Mouse (Mus musculus) left cerebral cortex, adult 2 months (tissue): ENCODE data around the gene Ndufc1. TPM values are rescaled to one million over a fixed set of nuclear protein-coding genes. Genes with fewer than 3 reads are reported as not detected.
"Not testable (repeated sequence)": the region's sequence is repeated elsewhere in the genome, so short reads cannot be mapped to it uniquely, and the experiment has no call there.

ENCODE experiments used
- DNase-seq, 2 experiments: peaks; one replicate each; pipeline ENCODE4 v3.0.0; 2021 to 2022; ENCODE audit warnings: low spot score in 2 of 2, mixed read lengths in 1 of 2; ENCODE audit errors: extremely low spot score in 1 of 2
- H3K27ac ChIP-seq: fragments of 200-600 bp; 2 replicates; pipeline ENCODE4 v1.8.1; 2022
- H3K4me3 ChIP-seq: fragments of 200-600 bp; 2 replicates; pipeline ENCODE4 v1.8.1; 2022
- CTCF ChIP-seq: fragments of 200-600 bp; IDR thresholded peaks from 2 replicates; pipeline ENCODE4 v1.8.1; 2022; ENCODE audit warnings: antibody characterized with exemption, mild to moderate bottlenecking, moderate library complexity
- intact Hi-C: fragments of 180-260 bp; cut with DNase I; formaldehyde crosslinking; loops from one replicate; pipeline ENCODE4 v1.15.1; 2025
- total RNA-seq, 2 experiments: library from RNA; stranded (reverse); gene quantifications; 2 replicates each; pipeline ENCODE4 v1.2.3; 2021

Ndufc1 gene
- total RNA-seq, 2 experiments from 2014 or later = 286 to 307 TPM

DNA sequence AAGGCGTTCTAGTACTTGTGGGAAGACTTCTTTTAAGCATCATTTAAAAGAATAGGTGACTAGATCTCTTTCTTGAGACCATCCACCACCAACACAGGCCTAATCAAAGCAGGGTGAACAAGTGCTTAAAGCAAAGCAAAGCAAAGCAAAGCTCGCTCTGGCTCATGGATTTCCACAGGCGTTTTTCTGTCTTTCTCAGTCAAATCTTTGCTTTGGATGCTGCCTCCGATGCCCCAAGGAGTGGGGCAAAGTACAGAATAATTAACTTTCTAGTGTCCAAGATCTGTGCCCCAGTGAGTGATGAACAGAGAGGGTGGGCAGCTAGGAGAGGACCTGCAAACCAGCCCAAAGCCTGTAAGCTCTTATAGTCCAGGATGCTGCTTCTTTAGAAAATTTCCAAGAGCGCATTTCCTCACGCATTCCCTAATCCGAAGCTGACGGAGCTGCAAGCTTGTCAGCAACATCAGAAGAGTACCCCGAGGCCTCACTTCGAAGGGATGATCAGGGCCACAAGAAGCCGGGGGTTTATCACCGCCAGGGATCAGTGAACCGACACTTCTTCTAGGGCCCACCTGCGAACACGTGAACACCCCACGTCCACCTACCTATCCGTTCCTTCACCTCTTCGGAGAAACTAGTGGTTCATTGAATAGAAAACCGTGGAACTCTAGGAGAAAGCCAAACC is 13.2 kb downstream of the Ndufc1 start:
- TF ChIP-seq CTCF = no peak
- DNase-seq = no peak
- H3K4me3 ChIP-seq = no peak overlapping the region
- intact Hi-C loops = no loop called here
- H3K27ac ChIP-seq = no peak overlapping the region

DNA sequence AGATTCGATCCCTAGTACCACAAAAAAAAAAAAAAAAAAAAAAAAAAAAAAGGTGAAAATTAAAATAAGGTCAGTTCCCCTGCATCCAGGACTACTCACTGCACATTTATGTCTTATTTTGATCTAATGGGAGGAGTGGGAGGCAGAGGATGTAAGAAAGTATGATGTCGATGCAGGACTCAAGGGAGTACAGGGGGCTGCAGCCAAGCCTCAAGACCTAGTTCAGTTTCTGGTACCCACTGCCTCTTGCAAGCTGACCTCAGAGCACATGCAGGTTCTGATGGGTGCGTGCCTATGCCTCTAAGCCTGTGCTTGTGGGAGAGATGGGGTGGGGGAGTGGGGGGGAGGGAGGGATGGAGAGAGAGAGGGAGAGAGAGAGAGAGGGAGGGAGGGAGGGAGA is 13.9 kb downstream of the Ndufc1 start:
- DNase-seq = no peak
- intact Hi-C loops = no loop called here
- Histone ChIP-seq H3K4me3 (no peak overlapping the region), H3K27ac (no peak overlapping the region)
- no peak for TF ChIP-seq CTCF

DNA sequence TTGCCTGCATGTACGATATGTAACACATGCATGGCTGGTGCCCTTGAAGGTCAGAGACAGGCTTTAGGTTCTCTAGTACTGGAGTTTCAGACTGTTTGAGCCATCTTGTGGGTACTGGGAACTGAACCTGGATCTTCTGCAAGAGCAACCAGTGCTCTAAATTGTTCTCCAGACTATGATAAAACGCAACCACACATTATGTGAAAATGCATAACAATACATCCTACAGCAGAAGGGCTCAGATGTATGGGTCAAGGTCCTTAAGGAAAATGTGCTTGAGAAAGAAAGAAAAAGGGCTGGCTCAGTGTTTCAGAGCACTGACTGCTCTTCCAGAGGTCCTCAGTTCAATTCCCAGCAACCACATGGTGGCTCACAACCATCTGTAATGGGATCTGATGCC is 15.1 kb downstream of the Ndufc1 start:
- intact Hi-C loops = no loop called here
- Histone ChIP-seq H3K27ac (no peak overlapping the region), H3K4me3 (no peak overlapping the region)
- no peak for DNase-seq
- no peak for TF ChIP-seq CTCF

DNA sequence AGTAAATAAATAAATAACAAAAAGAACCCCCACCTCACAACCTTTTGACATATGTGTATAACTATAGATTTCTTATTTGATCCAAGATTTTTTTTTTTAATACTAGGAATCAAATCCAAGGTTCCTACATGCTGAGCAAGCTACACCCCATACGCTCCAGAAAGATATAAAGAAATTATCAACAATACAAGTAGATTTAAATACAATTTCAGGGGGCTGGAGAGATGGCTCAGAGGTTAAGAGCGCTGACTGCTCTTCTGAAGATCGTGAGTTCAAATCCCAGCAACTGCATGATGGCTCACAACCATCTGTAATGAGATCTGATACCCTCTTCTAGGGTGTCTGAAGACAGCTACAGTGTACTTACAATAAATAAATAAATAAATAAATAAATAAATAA is 15.8 kb downstream of the Ndufc1 start:
- H3K4me3 ChIP-seq, DNase-seq, H3K27ac ChIP-seq, intact Hi-C loops: not testable (repeated sequence)

DNA sequence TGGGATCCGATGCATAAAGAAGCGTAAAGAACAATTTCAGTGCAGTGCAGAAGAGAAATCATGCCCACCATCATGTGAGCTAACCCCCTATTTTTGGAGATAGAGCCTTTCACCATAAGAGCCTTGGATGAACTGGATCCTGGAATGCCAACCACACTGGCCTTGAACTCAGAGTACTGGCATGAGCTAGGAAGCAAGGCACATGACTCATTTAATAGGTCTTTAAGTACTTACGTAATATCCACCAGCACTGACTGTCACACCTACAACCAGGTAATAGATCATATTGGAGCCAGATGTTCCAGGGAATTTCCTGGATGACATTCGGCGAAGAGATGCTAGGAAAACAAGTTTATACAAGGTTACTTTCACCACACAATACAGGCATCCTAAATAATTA is 17.2 kb downstream of the Ndufc1 start:
- TF ChIP-seq CTCF = no peak
- intact Hi-C loops = no loop called here

DNA sequence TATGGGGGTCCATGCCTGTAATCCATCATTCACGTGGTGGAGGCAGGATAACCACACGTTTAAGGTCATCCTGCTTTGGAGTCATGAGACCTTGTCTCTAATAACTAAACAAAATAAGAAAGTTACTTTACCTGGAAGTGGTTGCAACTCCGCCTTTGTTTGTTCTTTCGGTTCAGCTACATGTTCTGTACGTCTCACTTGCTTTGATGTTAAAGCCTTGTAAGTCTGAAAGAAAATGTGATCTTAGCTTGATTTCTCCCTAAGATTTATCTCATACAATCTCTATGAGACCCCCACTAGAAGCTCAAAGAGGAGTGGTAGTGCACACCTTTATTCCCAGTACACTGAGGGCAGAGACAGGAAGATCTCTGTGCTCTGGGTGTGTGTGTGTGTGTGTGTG is 17.7 kb downstream of the Ndufc1 start:
- no peak for DNase-seq
- intact Hi-C loops = no loop called here
- no peak for TF ChIP-seq CTCF
- Histone ChIP-seq H3K4me3 (no peak overlapping the region), H3K27ac (no peak overlapping the region)

More for the DNA sequence above, 17.2 kb downstream of the Ndufc1 start:
- DNase-seq = no peak
- Histone ChIP-seq H3K27ac (no peak overlapping the region), H3K4me3 (no peak overlapping the region)

DNA sequence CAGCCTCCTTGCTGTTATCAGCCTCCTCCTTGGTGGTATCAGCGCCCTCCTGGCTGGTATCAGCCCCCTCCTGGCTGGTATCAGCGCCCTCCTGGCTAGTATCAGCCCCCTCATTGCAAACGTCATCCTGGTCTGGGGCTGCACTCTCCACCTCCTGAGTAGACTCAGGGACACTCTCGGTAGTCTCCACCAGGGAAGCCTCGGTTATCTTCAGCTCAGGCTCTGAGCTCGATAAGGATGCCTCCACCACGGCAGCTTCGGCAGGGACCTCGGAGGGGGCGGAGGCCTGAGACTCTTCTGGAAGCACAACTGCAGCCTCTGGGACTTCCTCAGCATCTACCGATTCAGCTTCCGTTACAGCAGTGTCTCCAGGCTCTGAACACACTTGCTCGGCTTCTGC is 19.9 kb downstream of the Ndufc1 start:
- Histone ChIP-seq H3K4me3 (no peak overlapping the region), H3K27ac (no peak overlapping the region)
- intact Hi-C loops = no loop called here
- DNase-seq = no peak
- TF ChIP-seq CTCF = no peak

DNA sequence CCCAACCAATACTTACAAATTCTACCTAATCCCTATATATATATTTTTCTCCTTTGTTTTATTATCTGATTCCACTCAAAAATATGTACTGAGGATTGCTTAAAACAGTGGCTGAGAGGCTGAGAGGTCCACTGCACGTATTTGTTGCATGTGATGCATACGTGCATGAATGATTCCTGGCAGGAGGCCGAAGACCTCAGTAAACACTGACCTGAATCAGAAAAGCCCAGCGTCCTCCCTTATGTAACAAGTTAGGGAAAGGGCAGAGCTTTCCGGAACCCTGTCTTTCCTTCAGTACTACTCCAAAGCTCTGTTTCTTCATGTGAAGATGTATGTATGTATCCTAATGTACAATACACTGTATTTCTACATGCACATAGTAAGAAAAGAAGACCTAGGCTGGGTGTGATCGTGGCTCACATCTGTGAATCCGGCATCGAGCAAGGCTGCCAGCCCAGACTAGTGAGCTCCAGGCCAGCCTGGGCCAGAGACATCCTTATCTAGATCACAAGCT is 20.9 kb downstream of the Ndufc1 start:
- no peak overlapping the region for H3K4me3 ChIP-seq
- H3K27ac ChIP-seq = no peak overlapping the region
- no peak for DNase-seq
- intact Hi-C loops = no loop called here
- TF ChIP-seq CTCF = no peak

DNA sequence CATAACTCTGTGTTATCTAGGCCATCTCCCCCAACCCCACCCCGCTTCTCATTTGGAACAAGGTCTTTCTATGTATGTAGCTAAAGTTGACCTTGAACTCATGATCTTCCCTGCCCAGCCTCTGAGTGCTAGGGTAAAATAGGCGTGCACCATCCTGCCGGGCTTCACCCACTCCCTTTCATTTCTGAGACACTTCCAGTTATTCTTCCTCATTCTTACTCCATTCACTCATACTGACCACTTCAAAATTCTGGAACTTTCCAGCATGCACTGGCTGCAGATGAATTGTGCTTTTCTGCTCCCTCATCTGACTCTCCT is 21.7 kb downstream of the Ndufc1 start:
- intact Hi-C loops = no loop called here
- no peak for DNase-seq
- Histone ChIP-seq H3K27ac (no peak overlapping the region), H3K4me3 (no peak overlapping the region)
- TF ChIP-seq CTCF = no peak

DNA sequence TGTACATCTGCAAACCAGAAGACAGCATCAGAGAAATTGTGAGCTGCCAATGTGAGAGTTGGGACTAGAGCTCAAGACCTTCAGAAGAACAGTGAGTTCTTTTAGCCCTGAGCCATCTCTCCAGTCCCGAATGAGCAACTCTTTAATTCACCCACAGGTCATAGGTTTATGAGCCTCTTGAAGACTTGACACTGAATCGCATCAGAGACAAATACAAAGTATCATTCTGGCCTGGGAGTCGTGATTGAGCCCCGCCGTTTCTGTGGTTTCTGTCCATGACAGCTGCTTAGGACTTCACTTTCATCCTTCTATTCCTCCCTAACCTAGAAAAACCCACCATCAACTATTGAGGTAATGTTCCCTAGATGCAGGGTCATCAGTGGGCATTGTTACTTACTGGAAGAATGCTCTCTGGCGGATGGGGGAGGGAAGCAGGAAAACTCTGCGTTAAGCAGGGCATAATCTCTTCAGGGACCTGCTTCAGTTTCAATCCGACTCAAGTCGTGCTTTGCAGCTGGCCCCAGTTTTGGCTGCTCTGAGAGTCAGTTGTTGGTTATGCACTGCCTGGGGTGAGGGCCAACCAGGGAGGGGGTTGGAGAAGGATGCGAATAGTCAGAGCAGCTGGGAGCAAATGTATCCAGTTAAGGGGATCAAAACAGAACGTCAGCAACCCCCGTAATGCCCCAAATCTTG is 22.2 kb downstream of the Ndufc1 start:
- Histone ChIP-seq H3K27ac (no peak overlapping the region), H3K4me3 (no peak overlapping the region)
- no peak for TF ChIP-seq CTCF
- intact Hi-C loops = no loop called here
- no peak for DNase-seq

DNA sequence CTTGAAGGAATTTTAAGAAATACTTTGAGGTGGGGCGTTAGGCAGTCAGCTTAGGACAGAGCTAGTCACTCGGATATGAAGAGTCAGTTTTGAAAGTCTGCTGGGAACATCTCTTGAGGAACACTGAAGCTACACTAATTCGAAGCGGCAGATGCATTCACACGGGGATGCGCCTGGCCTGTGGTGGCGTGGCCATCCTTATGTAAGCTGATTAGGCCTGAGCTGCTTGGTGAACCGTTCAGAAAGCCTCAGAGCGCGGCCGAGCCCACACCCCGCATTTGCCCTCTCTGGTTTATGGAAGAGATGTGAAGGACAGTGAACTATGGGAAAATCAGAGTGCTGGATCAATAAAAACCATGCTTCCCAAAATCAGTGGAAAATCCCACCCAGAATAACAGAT is 25.4 kb downstream of the Ndufc1 start:
- intact Hi-C loops = no loop called here
- Histone ChIP-seq H3K4me3 (no peak overlapping the region), H3K27ac (no peak overlapping the region)
- TF ChIP-seq CTCF = no peak
- no peak for DNase-seq

DNA sequence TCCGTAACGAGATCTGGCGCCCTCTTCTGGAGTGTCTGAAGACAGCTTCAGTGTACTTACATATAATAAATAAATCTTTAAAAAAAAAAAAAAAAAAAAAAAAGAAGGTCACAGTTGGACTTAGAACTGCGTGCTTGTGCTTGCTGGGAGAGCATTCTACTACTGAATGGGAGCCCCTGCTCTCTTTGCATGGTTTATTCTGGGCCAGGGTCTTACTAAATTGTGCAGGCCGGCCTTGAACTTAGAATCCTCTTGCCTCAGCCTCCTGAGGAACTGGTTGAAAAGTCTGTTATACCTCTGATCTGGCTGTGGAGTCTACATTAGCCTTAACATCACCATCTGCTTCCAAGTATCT is 28.2 kb downstream of the Ndufc1 start:
- H3K4me3 ChIP-seq = no peak overlapping the region
- TF ChIP-seq CTCF = no peak
- no peak for DNase-seq
- no peak overlapping the region for H3K27ac ChIP-seq
- intact Hi-C loops = no loop called here
